Mouse (Mus musculus) neural tube, embryonic 15.5 days (tissue): Measurements from ENCODE around the gene Klf7. TPM values are rescaled to one million over a fixed set of nuclear protein-coding genes. Genes with fewer than 3 reads are reported as not detected.

Experiments used
- ATAC-seq: fragments of 200-750 bp; cut with Nextera tagmentation; 2 replicates; pipeline ENCODE4 v1.8.0; 2017; ENCODE audit warnings: mild to moderate bottlenecking, moderate TSS enrichment, moderate library complexity; ENCODE audit not compliant: low FRiP score
- H3K27ac ChIP-seq: fragments of 300-500 bp; sonication (generic); replicated peaks from 2 replicates; pipeline ENCODE4 v1.5.1; 2015; ENCODE audit warnings: mild to moderate bottlenecking, inconsistent platforms
- H3K27me3 ChIP-seq: fragments of 300-500 bp; sonication (generic); replicated peaks from 2 replicates; pipeline ENCODE4 v1.6.1; 2015; ENCODE audit warnings: inconsistent platforms
- H3K36me3 ChIP-seq: fragments of 300-500 bp; sonication (generic); 2 replicates; pipeline ENCODE4 v1.6.1; 2015; ENCODE audit warnings: inconsistent platforms
- H3K4me1 ChIP-seq: fragments of 300-500 bp; sonication (generic); 2 replicates; pipeline ENCODE4 v1.6.1; 2015; ENCODE audit warnings: inconsistent platforms
- H3K4me2 ChIP-seq: fragments of 300-500 bp; sonication (generic); 2 replicates; pipeline ENCODE4 v1.6.1; 2015; ENCODE audit warnings: inconsistent platforms, mild to moderate bottlenecking, moderate library complexity
- H3K4me3 ChIP-seq: fragments of 300-500 bp; sonication (generic); replicated peaks from 2 replicates; pipeline ENCODE4 v1.5.1; 2015; ENCODE audit warnings: mild to moderate bottlenecking, inconsistent platforms
- H3K9ac ChIP-seq: fragments of 300-500 bp; sonication (generic); replicated peaks from 2 replicates; pipeline ENCODE4 v1.6.1; 2015; ENCODE audit warnings: mild to moderate bottlenecking, inconsistent platforms
- H3K9me3 ChIP-seq: fragments of 300-500 bp; sonication (generic); replicated peaks from 2 replicates; pipeline ENCODE4 v1.6.1; 2016; ENCODE audit warnings: inconsistent platforms
- WGBS: fragments of 180-500 bp; shearing (Covaris S2); methylation state at CpG from one replicate; pipeline ENCODE4 v1.1.7; 2015; ENCODE audit warnings: mixed read lengths; 5-methylcytosine and 5-hydroxymethylcytosine counted together
- microRNA-seq: library from miRNA; unstranded; fragments of <30 nt; microRNA quantifications from one replicate; pipeline ENCODE4, GENCODE M21; 2017
- polyA plus RNA-seq: library from polyadenylated mRNA; unstranded; fragments of >200 nt; fragmentation: Nextera tagmentation; extraction: Ambion mirVana; gene quantifications from 2 replicates; pipeline ENCODE4 v1.2.1, GENCODE M21; 2015

Gene Klf7
- polyA plus RNA-seq, 1 experiment from 2014 or later, result 82.2 TPM

DNA sequence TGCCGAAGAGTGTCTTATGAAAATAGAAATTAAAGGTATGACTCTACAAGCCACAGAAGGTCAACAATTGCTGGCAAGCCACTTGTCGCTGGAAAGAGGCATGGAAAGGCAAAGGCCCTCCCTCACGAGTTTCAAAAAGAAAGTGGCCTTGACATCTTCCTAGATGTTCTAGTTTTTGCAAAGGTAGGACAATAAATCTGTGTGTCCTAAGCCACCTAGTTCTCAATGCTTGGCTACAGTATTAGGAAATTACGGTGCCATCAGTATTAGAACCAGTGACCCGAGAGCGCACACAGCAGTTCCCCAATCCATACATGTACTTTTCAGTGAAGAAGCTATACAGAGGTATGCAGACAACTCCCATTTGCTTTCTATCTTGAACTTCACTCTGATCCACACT lies 131.7 kb downstream of the Klf7 start:
- ATAC-seq, result no peak
- 96% methylated on average over 6 of the region's 6 CpGs for WGBS

DNA sequence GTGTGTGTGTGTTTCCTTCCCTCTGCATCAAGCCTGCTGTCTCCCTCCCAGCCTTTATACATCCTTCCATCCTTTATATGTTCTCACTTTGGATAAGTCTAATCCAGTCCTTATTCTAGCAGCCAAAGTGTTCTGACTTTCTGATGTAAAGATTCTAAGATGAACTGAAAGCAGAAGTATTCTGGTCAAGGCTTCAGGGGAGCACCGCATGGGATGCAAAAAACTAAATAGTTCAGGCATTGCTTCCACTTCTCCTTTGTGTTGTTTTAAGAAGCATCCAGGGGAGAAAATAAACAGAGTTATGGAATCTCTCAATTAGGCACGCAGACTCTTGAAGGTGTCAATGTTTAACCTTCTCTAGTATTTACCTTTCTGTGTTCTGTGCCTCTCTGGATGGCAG lies 141.3 kb downstream of the Klf7 start:
- H3K4me1 ChIP-seq, result peaks cover 6% of the 10 kb centered on the region
- no peak for ATAC-seq
- H3K27ac ChIP-seq, result no peak overlapping the region
- H3K9ac ChIP-seq, result no peak overlapping the region
- WGBS, result 72% methylated on average over 2 of the region's 2 CpGs
- no peak overlapping the region for H3K4me2 ChIP-seq
- no peaks in the 10 kb centered on the region for H3K9me3 ChIP-seq
- no peaks in the 10 kb centered on the region for H3K27me3 ChIP-seq
- H3K36me3 ChIP-seq, result no peaks in the 10 kb centered on the region
- H3K4me3 ChIP-seq, result no peak overlapping the region

More for the DNA sequence above, 131.7 kb downstream of the Klf7 start:
- no peaks in the 10 kb centered on the region for H3K27me3 ChIP-seq
- no peak overlapping the region for H3K4me2 ChIP-seq
- no peak overlapping the region for H3K4me3 ChIP-seq
- H3K9ac ChIP-seq, result no peak overlapping the region
- no peak overlapping the region for H3K27ac ChIP-seq
- H3K36me3 ChIP-seq, result no peaks in the 10 kb centered on the region
- no peaks in the 10 kb centered on the region for H3K9me3 ChIP-seq
- H3K4me1 ChIP-seq, result peaks cover 28% of the 10 kb centered on the region

Small RNA genes within 50 kb of the gene (microRNA-seq; reads per million reads assigned to microRNA genes)
- gene Mir6899, result 0.69 reads per million
